Mouse (Mus musculus): Measurements from ENCODE around the gene Hoxa1. TPM values are rescaled to one million over a fixed set of nuclear protein-coding genes. Genes with fewer than 3 reads are reported as not detected.

The Hoxa1 gene
- total RNA-seq, 2 experiments from 2014 or later = 0.19 to 0.23 TPM

Other genes with a start within 250 kb of the Hoxa1 start
- 10 to 100 TPM in 1 of 2 experiments, 1 to 10 TPM in 1; 9.5 to 11.8 TPM for gene Skap2, start 145.8 kb downstream of the Hoxa1 start, total RNA-seq (2021)
- under 1 TPM; 0.60 to 0.68 TPM for gene Hoxa2, start 6.5 kb upstream of the Hoxa1 start, total RNA-seq (2021)
- gene 5730596B20Rik, start 19.2 kb upstream of the Hoxa1 start, total RNA-seq (2021) = under 1 TPM; 0.20 to 0.29 TPM
- gene Hoxa4, start 33.4 kb upstream of the Hoxa1 start, total RNA-seq (2021) = under 1 TPM; 0.71 to 0.86 TPM
- gene Hoxa5, start 46.3 kb upstream of the Hoxa1 start, total RNA-seq (2021) = 1 to 10 TPM; 1.3 to 1.5 TPM
- gene Hoxa6, start 50.4 kb upstream of the Hoxa1 start, total RNA-seq (2021) = not detected
- gene Hoxa3, start 55.0 kb upstream of the Hoxa1 start, total RNA-seq (2021) = 1 to 10 TPM; 1.4 TPM
- not detected for gene Gm28308, start 55.0 kb upstream of the Hoxa1 start, total RNA-seq (2021)
- gene Hoxa7, start 63.5 kb upstream of the Hoxa1 start, total RNA-seq (2021) = under 1 TPM in 1 of 2 experiments, not detected in 1; 0.20 TPM
- gene Hoxa9, start 72.8 kb upstream of the Hoxa1 start, total RNA-seq (2021) = not detected
- not detected for gene Hoxa10, start 82.5 kb upstream of the Hoxa1 start, total RNA-seq (2021)
- gene Hoxa11, start 87.5 kb upstream of the Hoxa1 start, total RNA-seq (2021) = not detected
- not detected for gene Hoxa13, start 102.6 kb upstream of the Hoxa1 start, total RNA-seq (2021)
- not detected for gene Evx1, start 155.2 kb upstream of the Hoxa1 start, total RNA-seq (2021)